Mouse (Mus musculus): ENCODE data around the gene P2ry12. TPM values are rescaled to one million over a fixed set of nuclear protein-coding genes. Genes with fewer than 3 reads are reported as not detected.

Gene P2ry12
- polyA plus RNA-seq, 1 experiment = not detected

- H3K4me2 ChIP-seq (ENCODE audit: low read depth) = no peak overlapping the region
- no peak for TF ChIP-seq TCF12 (IDR thresholded peaks at IDR 0.05; ENCODE audit: insufficient read depth, poor library complexity, severe bottlenecking)
- no peak for TF ChIP-seq TCF3 (IDR thresholded peaks at IDR 0.05; ENCODE audit: insufficient read length, low read depth)
- no peak for TF ChIP-seq USF1 (IDR thresholded peaks at IDR 0.05; ENCODE audit: low read depth)
- no peak for TF ChIP-seq SRF (IDR thresholded peaks at IDR 0.05; ENCODE audit: control insufficient read depth, insufficient read length, low read depth)
- TF ChIP-seq CEBPB (IDR thresholded peaks at IDR 0.05; ENCODE audit: insufficient read depth, poor library complexity, severe bottlenecking) = no peak
- no peak for TF ChIP-seq MYOD1 (IDR thresholded peaks at IDR 0.05; ENCODE audit: control insufficient read depth in 1 of 3, insufficient read length in 2 of 3, low read depth in 2 of 3)
- no peak for TF ChIP-seq REST (IDR thresholded peaks at IDR 0.05; ENCODE audit: insufficient read depth, insufficient read length)
- no peak for TF ChIP-seq MYOG (IDR thresholded peaks at IDR 0.05; ENCODE audit: control insufficient read depth in 1 of 3, insufficient read depth in 1 of 3, insufficient read length in 2 of 3, low read depth in 2 of 3)
- no peak for TF ChIP-seq E2F4 (IDR thresholded peaks at IDR 0.05; ENCODE audit: insufficient read depth)
- no peak for TF ChIP-seq MAX (IDR thresholded peaks at IDR 0.05; ENCODE audit: low read depth)
- TF ChIP-seq POLR2AphosphoS2 (IDR thresholded peaks at IDR 0.05; ENCODE audit: insufficient read length, low read depth) = no peak
- TF ChIP-seq POLR2A (IDR thresholded peaks at IDR 0.05; ENCODE audit: insufficient read length, low read depth) = no peak
- no peaks in the 10 kb centered on the region for H3K27me3 ChIP-seq (ENCODE audit: control insufficient read depth, insufficient read depth, insufficient read length)
- H3K79me2 ChIP-seq (ENCODE audit: control insufficient read depth, insufficient read depth) = no peaks in the 10 kb centered on the region
- no peak overlapping the region for H3ac ChIP-seq (ENCODE audit: control insufficient read depth, insufficient read length)
- no peak overlapping the region for H3K4me3 ChIP-seq
- H3K36me3 ChIP-seq (ENCODE audit: control insufficient read depth, insufficient read depth) = no peaks in the 10 kb centered on the region
Measured at GRCm38 (mm10) chr3:59169215-59169614, 93.5 kb downstream of the P2ry12 start.

- no peaks in the 10 kb centered on the region for H3K27me3 ChIP-seq (ENCODE audit: control insufficient read depth, insufficient read depth, insufficient read length)
- H3K36me3 ChIP-seq (ENCODE audit: control insufficient read depth, insufficient read depth) = no peaks in the 10 kb centered on the region
- no peak for TF ChIP-seq TCF3 (IDR thresholded peaks at IDR 0.05; ENCODE audit: insufficient read length, low read depth)
- no peak for TF ChIP-seq POLR2AphosphoS2 (IDR thresholded peaks at IDR 0.05; ENCODE audit: insufficient read length, low read depth)
- no peak for TF ChIP-seq SRF (IDR thresholded peaks at IDR 0.05; ENCODE audit: control insufficient read depth, insufficient read length, low read depth)
- TF ChIP-seq POLR2A (IDR thresholded peaks at IDR 0.05; ENCODE audit: insufficient read length, low read depth) = no peak
- no peak overlapping the region for H3K4me2 ChIP-seq (ENCODE audit: low read depth)
- no peak overlapping the region for H3K4me3 ChIP-seq
- H3ac ChIP-seq (ENCODE audit: control insufficient read depth, insufficient read length) = no peak overlapping the region
- H3K79me2 ChIP-seq (ENCODE audit: control insufficient read depth, insufficient read depth) = no peaks in the 10 kb centered on the region
Measured at GRCm38 (mm10) chr3:59168476-59168875, 94.2 kb downstream of the P2ry12 start.

- Histone ChIP-seq H3K4me2 (ENCODE audit: low read depth) (no peak overlapping the region), H3K27me3 (ENCODE audit: control insufficient read depth, insufficient read depth, insufficient read length) (no peaks in the 10 kb centered on the region), H3K4me3 (no peak overlapping the region), H3K36me3 (ENCODE audit: control insufficient read depth, insufficient read depth) (no peaks in the 10 kb centered on the region), H3K79me2 (ENCODE audit: control insufficient read depth, insufficient read depth) (no peaks in the 10 kb centered on the region), H3ac (ENCODE audit: control insufficient read depth, insufficient read length) (no peak overlapping the region)
- TF ChIP-seq POLR2A (IDR thresholded peaks at IDR 0.05; ENCODE audit: insufficient read length, low read depth) (no peak), SRF (IDR thresholded peaks at IDR 0.05; ENCODE audit: control insufficient read depth, insufficient read length, low read depth) (no peak), E2F4 (IDR thresholded peaks at IDR 0.05; ENCODE audit: insufficient read depth) (no peak), REST (IDR thresholded peaks at IDR 0.05; ENCODE audit: insufficient read depth, insufficient read length) (no peak), CEBPB (IDR thresholded peaks at IDR 0.05; ENCODE audit: insufficient read depth, poor library complexity, severe bottlenecking) (no peak), TCF12 (IDR thresholded peaks at IDR 0.05; ENCODE audit: insufficient read depth, poor library complexity, severe bottlenecking) (no peak), MAX (IDR thresholded peaks at IDR 0.05; ENCODE audit: low read depth) (no peak), MYOD1 (IDR thresholded peaks at IDR 0.05; ENCODE audit: control insufficient read depth in 1 of 3, insufficient read length in 2 of 3, low read depth in 2 of 3) (no peak), USF1 (IDR thresholded peaks at IDR 0.05; ENCODE audit: low read depth) (no peak), TCF3 (IDR thresholded peaks at IDR 0.05; ENCODE audit: insufficient read length, low read depth) (no peak), POLR2AphosphoS2 (IDR thresholded peaks at IDR 0.05; ENCODE audit: insufficient read length, low read depth) (no peak), MYOG (IDR thresholded peaks at IDR 0.05; ENCODE audit: control insufficient read depth in 1 of 3, insufficient read depth in 1 of 3, insufficient read length in 2 of 3, low read depth in 2 of 3) (no peak)
Measured at GRCm38 (mm10) chr3:59167417-59168054, 95.1 kb downstream of the P2ry12 start.

Other genes starting within 250 kb of the P2ry12 start
- not detected for gene Gpr171, start 161.1 kb downstream of the P2ry12 start, polyA plus RNA-seq (2012; fragmentation: generic; extraction: Trizol)
- 0.07 TPM for gene P2ry14, start 109.3 kb downstream of the P2ry12 start, polyA plus RNA-seq (2012; fragmentation: generic; extraction: Trizol)
- not detected for gene Gpr87, start 67.8 kb downstream of the P2ry12 start, polyA plus RNA-seq (2012; fragmentation: generic; extraction: Trizol)
- gene P2ry13, start 52.0 kb downstream of the P2ry12 start, polyA plus RNA-seq (2012; fragmentation: generic; extraction: Trizol) = not detected
- 0.05 TPM for gene Igsf10, start 81.5 kb upstream of the P2ry12 start, polyA plus RNA-seq (2012; fragmentation: generic; extraction: Trizol)